Mouse (Mus musculus): ENCODE results near the gene Fscn2. TPM values are rescaled to one million over a fixed set of nuclear protein-coding genes. Genes with fewer than 3 reads are reported as not detected.

The Fscn2 gene
- total RNA-seq, 2 experiments from 2014 or later = 0.39 to 0.52 TPM

- DNase-seq (ENCODE audit: low spot score) = peak; percentile 28
These were observed 16.2 kb upstream of the Fscn2 start for GRCm38 (mm10) chr11:120345067-120345681.

GRCm38 (mm10) chr11:120346383-120347034 lies 14.8 kb upstream of the Fscn2 start:
- DNase-seq (ENCODE audit: low spot score) = peak; percentile 4

- peak; percentile 31 for DNase-seq (ENCODE audit: low spot score)
These were observed 14.0 kb upstream of the Fscn2 start for GRCm38 (mm10) chr11:120347301-120347700.

- DNase-seq (ENCODE audit: low spot score) = peak; percentile 81
These were observed 13.3 kb upstream of the Fscn2 start, which contains the start of gene Actg1 for GRCm38 (mm10) chr11:120347791-120348683. Gene Actg1, minus strand, starts transcription at chr11:120348542.

- DNase-seq (ENCODE audit: low spot score) = no peak
These were observed 12.5 kb upstream of the Fscn2 start for GRCm38 (mm10) chr11:120348684-120349370.

- DNase-seq (ENCODE audit: low spot score) = peak; percentile 67
These were observed 11.9 kb upstream of the Fscn2 start for GRCm38 (mm10) chr11:120349371-120349985.

- peak; percentile 95 for DNase-seq (ENCODE audit: low spot score)
These were observed 11.2 kb upstream of the Fscn2 start for GRCm38 (mm10) chr11:120349986-120350702.

GRCm38 (mm10) chr11:120350711-120351110 lies 10.6 kb upstream of the Fscn2 start:
- DNase-seq (ENCODE audit: low spot score) = peak; percentile 46

GRCm38 (mm10) chr11:120351250-120352092 lies 9.9 kb upstream of the Fscn2 start:
- peak; percentile 17 for DNase-seq (ENCODE audit: low spot score)

- DNase-seq (ENCODE audit: low spot score) = peak; percentile 4
These were observed 9.3 kb upstream of the Fscn2 start for GRCm38 (mm10) chr11:120352093-120352350.

- DNase-seq (ENCODE audit: low spot score) = peak; percentile 41
These were observed 8.6 kb upstream of the Fscn2 start for GRCm38 (mm10) chr11:120352571-120353290.

GRCm38 (mm10) chr11:120353500-120354303 lies 7.6 kb upstream of the Fscn2 start:
- DNase-seq (ENCODE audit: low spot score) = peak; percentile 90

- DNase-seq (ENCODE audit: low spot score) = no peak
These were observed 6.7 kb upstream of the Fscn2 start for GRCm38 (mm10) chr11:120354304-120355276.

GRCm38 (mm10) chr11:120355277-120356039 lies 5.9 kb upstream of the Fscn2 start:
- no peak for DNase-seq (ENCODE audit: low spot score)

- no peak for DNase-seq (ENCODE audit: low spot score)
These were observed 5.0 kb upstream of the Fscn2 start for GRCm38 (mm10) chr11:120356319-120356840.

GRCm38 (mm10) chr11:120356900-120357299 lies 4.4 kb upstream of the Fscn2 start:
- DNase-seq (ENCODE audit: low spot score) = no peak
